Mouse (Mus musculus): ENCODE measurements at regions not wholly inside any gene's neighbourhood (a gene's known extent, or its start where the extent isn't known, plus 50 kb on each side); places are given as distances from the start of the nearest gene placed in this dataset.

GRCm38 (mm10) chr11:45476917-45477316, 374.9 kb upstream of the Clint1 start:
- no peak for DNase-seq (ENCODE audit: extremely low read depth, low read depth, low spot score)
- Histone ChIP-seq H3K9ac (ENCODE audit: low read depth, low read length) (no peak overlapping the region), H3K79me2 (ENCODE audit: control insufficient read depth, insufficient read depth, low read length) (no peaks in the 10 kb centered on the region), H3K4me3 (ENCODE audit: insufficient read depth, low read depth, low read length) (no peak overlapping the region), H3K27me3 (ENCODE audit: control insufficient read depth, insufficient read depth, low read length) (no peaks in the 10 kb centered on the region), H3K36me3 (ENCODE audit: control insufficient read depth, insufficient read depth, low read length) (no peaks in the 10 kb centered on the region), H3K4me1 (ENCODE audit: control insufficient read depth, insufficient read depth, low read length) (no peaks in the 10 kb centered on the region), H3K27ac (replicated peaks; ENCODE audit: insufficient read depth, low read depth, low read length) (no peak overlapping the region)
- 76% methylated on average over 4 of the region's 4 CpGs for WGBS
- TF ChIP-seq CTCF (IDR thresholded peaks at IDR 0.05; ENCODE audit: low read depth, low read length) (no peak), POLR2A (IDR thresholded peaks at IDR 0.05; ENCODE audit: extremely low read depth, insufficient read depth, low read length) (no peak)

GRCm38 (mm10) chr11:45485950-45486349, 365.9 kb upstream of the Clint1 start:
- DNase-seq (ENCODE audit: extremely low read depth, low read depth, low spot score) = no peak
- Histone ChIP-seq H3K9ac (ENCODE audit: low read depth, low read length) (no peak overlapping the region), H3K27me3 (ENCODE audit: control insufficient read depth, insufficient read depth, low read length) (no peaks in the 10 kb centered on the region), H3K36me3 (ENCODE audit: control insufficient read depth, insufficient read depth, low read length) (no peaks in the 10 kb centered on the region), H3K79me2 (ENCODE audit: control insufficient read depth, insufficient read depth, low read length) (no peaks in the 10 kb centered on the region), H3K4me3 (ENCODE audit: insufficient read depth, low read depth, low read length) (no peak overlapping the region), H3K4me1 (ENCODE audit: control insufficient read depth, insufficient read depth, low read length) (no peaks in the 10 kb centered on the region), H3K27ac (replicated peaks; ENCODE audit: insufficient read depth, low read depth, low read length) (no peak overlapping the region)
- TF ChIP-seq CTCF (IDR thresholded peaks at IDR 0.05; ENCODE audit: low read depth, low read length) (no peak), POLR2A (IDR thresholded peaks at IDR 0.05; ENCODE audit: extremely low read depth, insufficient read depth, low read length) (no peak)
- WGBS = 91% methylated on average over 4 of the region's 4 CpGs

GRCm38 (mm10) chr11:45491021-45491967, 360.6 kb upstream of the Clint1 start:
- no peaks in the 10 kb centered on the region for H3K27me3 ChIP-seq (ENCODE audit: control insufficient read depth, insufficient read depth, low read length)
- no peaks in the 10 kb centered on the region for H3K4me1 ChIP-seq (ENCODE audit: control insufficient read depth, insufficient read depth, low read length)
- H3K4me3 ChIP-seq (ENCODE audit: insufficient read depth, low read depth, low read length) = no peak overlapping the region
- TF ChIP-seq CTCF (IDR thresholded peaks at IDR 0.05; ENCODE audit: low read depth, low read length) (no peak), POLR2A (IDR thresholded peaks at IDR 0.05; ENCODE audit: extremely low read depth, insufficient read depth, low read length) (no peak)
- no peak for DNase-seq (ENCODE audit: extremely low read depth, low read depth, low spot score)
- H3K27ac ChIP-seq (replicated peaks; ENCODE audit: insufficient read depth, low read depth, low read length) = no peak overlapping the region
- H3K79me2 ChIP-seq (ENCODE audit: control insufficient read depth, insufficient read depth, low read length) = no peaks in the 10 kb centered on the region
- H3K36me3 ChIP-seq (ENCODE audit: control insufficient read depth, insufficient read depth, low read length) = no peaks in the 10 kb centered on the region
- WGBS = 86% methylated on average over 20 of the region's 20 CpGs
- H3K9ac ChIP-seq (ENCODE audit: low read depth, low read length) = no peak overlapping the region

GRCm38 (mm10) chr11:45495246-45495645, 356.6 kb upstream of the Clint1 start:
- Histone ChIP-seq H3K4me3 (ENCODE audit: insufficient read depth, low read depth, low read length) (no peak overlapping the region), H3K36me3 (ENCODE audit: control insufficient read depth, insufficient read depth, low read length) (no peaks in the 10 kb centered on the region), H3K27ac (replicated peaks; ENCODE audit: insufficient read depth, low read depth, low read length) (no peak overlapping the region), H3K9ac (ENCODE audit: low read depth, low read length) (no peak overlapping the region), H3K79me2 (ENCODE audit: control insufficient read depth, insufficient read depth, low read length) (no peaks in the 10 kb centered on the region), H3K27me3 (ENCODE audit: control insufficient read depth, insufficient read depth, low read length) (no peaks in the 10 kb centered on the region), H3K4me1 (ENCODE audit: control insufficient read depth, insufficient read depth, low read length) (no peaks in the 10 kb centered on the region)
- TF ChIP-seq CTCF (IDR thresholded peaks at IDR 0.05; ENCODE audit: low read depth, low read length) (no peak), POLR2A (IDR thresholded peaks at IDR 0.05; ENCODE audit: extremely low read depth, insufficient read depth, low read length) (no peak)
- DNase-seq (ENCODE audit: extremely low read depth, low read depth, low spot score) = no peak
- WGBS = 34% methylated on average over 1 of the region's 1 CpGs

- TF ChIP-seq CTCF (IDR thresholded peaks at IDR 0.05; ENCODE audit: low read depth, low read length) (no peak), POLR2A (IDR thresholded peaks at IDR 0.05; ENCODE audit: extremely low read depth, insufficient read depth, low read length) (no peak)
- WGBS = 38% methylated on average over 4 of the region's 4 CpGs
- H3K4me3 ChIP-seq (ENCODE audit: insufficient read depth, low read depth, low read length) = no peak overlapping the region
- H3K36me3 ChIP-seq (ENCODE audit: control insufficient read depth, insufficient read depth, low read length) = no peaks in the 10 kb centered on the region
- H3K9ac ChIP-seq (ENCODE audit: low read depth, low read length) = no peak overlapping the region
- H3K27me3 ChIP-seq (ENCODE audit: control insufficient read depth, insufficient read depth, low read length) = no peaks in the 10 kb centered on the region; the same call in 1 of the 2 replicates
- DNase-seq (ENCODE audit: extremely low read depth, low read depth, low spot score) = peak; percentile 68
- H3K4me1 ChIP-seq (ENCODE audit: control insufficient read depth, insufficient read depth, low read length) = no peaks in the 10 kb centered on the region
- no peak overlapping the region for H3K27ac ChIP-seq (replicated peaks; ENCODE audit: insufficient read depth, low read depth, low read length)
- H3K79me2 ChIP-seq (ENCODE audit: control insufficient read depth, insufficient read depth, low read length) = no peaks in the 10 kb centered on the region
Measured at GRCm38 (mm10) chr11:45508566-45508965, 343.3 kb upstream of the Clint1 start.

GRCm38 (mm10) chr11:45509278-45509677, 342.6 kb upstream of the Clint1 start:
- H3K9ac ChIP-seq (ENCODE audit: low read depth, low read length) = no peak overlapping the region
- 74% methylated on average over 2 of the region's 2 CpGs for WGBS
- no peaks in the 10 kb centered on the region for H3K79me2 ChIP-seq (ENCODE audit: control insufficient read depth, insufficient read depth, low read length)
- no peaks in the 10 kb centered on the region for H3K36me3 ChIP-seq (ENCODE audit: control insufficient read depth, insufficient read depth, low read length)
- TF ChIP-seq POLR2A (IDR thresholded peaks at IDR 0.05; ENCODE audit: extremely low read depth, insufficient read depth, low read length) (no peak), CTCF (IDR thresholded peaks at IDR 0.05; ENCODE audit: low read depth, low read length) (no peak)
- H3K4me3 ChIP-seq (ENCODE audit: insufficient read depth, low read depth, low read length) = no peak overlapping the region
- no peaks in the 10 kb centered on the region; the same call in 1 of the 2 replicates for H3K27me3 ChIP-seq (ENCODE audit: control insufficient read depth, insufficient read depth, low read length)
- no peak overlapping the region for H3K27ac ChIP-seq (replicated peaks; ENCODE audit: insufficient read depth, low read depth, low read length)
- no peak for DNase-seq (ENCODE audit: extremely low read depth, low read depth, low spot score)
- no peaks in the 10 kb centered on the region for H3K4me1 ChIP-seq (ENCODE audit: control insufficient read depth, insufficient read depth, low read length)
